Mouse (Mus musculus) T-cell, adult 2 months (primary cell): ENCODE measurements around the gene Lamtor3.
"Not testable (repeated sequence)": the region's sequence is repeated elsewhere in the genome, so short reads cannot be mapped to it uniquely, and the experiment has no call there.

Source experiments
- DNase-seq: peaks from one replicate; pipeline ENCODE4 v3.0.0; 2022; ENCODE audit warnings: low spot score

The Lamtor3 gene

GRCm38 (mm10) chr3:137918172-137918931 is at the start of gene Lamtor3:
Lamtor3 (plus strand) TSS chr3:137918506.
- peak; percentile 90 for DNase-seq

- DNase-seq, result no peak
These were observed 48.9 kb upstream of the Lamtor3 start for GRCm38 (mm10) chr3:137869395-137869794.

- no peak for DNase-seq
These were observed 39.0 kb upstream of the Lamtor3 start for GRCm38 (mm10) chr3:137879313-137879712.

GRCm38 (mm10) chr3:137880109-137880748 is 38.1 kb upstream of the Lamtor3 start:
- no peak for DNase-seq

GRCm38 (mm10) chr3:137881093-137881492 is 37.2 kb upstream of the Lamtor3 start:
- no peak for DNase-seq

GRCm38 (mm10) chr3:137887961-137888360 is 30.3 kb upstream of the Lamtor3 start:
- DNase-seq, result no peak

GRCm38 (mm10) chr3:137891089-137891488 is 27.2 kb upstream of the Lamtor3 start:
- no peak for DNase-seq

GRCm38 (mm10) chr3:137892118-137892517 is 26.2 kb upstream of the Lamtor3 start:
- no peak for DNase-seq

GRCm38 (mm10) chr3:137893789-137894188 is 24.5 kb upstream of the Lamtor3 start:
- DNase-seq, result no peak

GRCm38 (mm10) chr3:137895196-137895595 is 23.1 kb upstream of the Lamtor3 start:
- DNase-seq, result peak; percentile 27

- no peak for DNase-seq
These were observed 21.9 kb upstream of the Lamtor3 start for GRCm38 (mm10) chr3:137896386-137896785.

- DNase-seq, result no peak
These were observed 21.4 kb upstream of the Lamtor3 start for GRCm38 (mm10) chr3:137896867-137897266.

GRCm38 (mm10) chr3:137897685-137898084 is 20.6 kb upstream of the Lamtor3 start:
- DNase-seq, result no peak

- no peak for DNase-seq
These were observed 18.2 kb upstream of the Lamtor3 start for GRCm38 (mm10) chr3:137900149-137900548.

- DNase-seq, result no peak
These were observed 5.2 kb upstream of the Lamtor3 start for GRCm38 (mm10) chr3:137913093-137913492.

- DNase-seq, result not testable (repeated sequence)
These were observed 3.7 kb upstream of the Lamtor3 start for GRCm38 (mm10) chr3:137914567-137914966.

GRCm38 (mm10) chr3:137917694-137918171 is 573 bp upstream of the Lamtor3 start:
- DNase-seq, result no peak

GRCm38 (mm10) chr3:137918932-137919311 is 616 bp downstream of the Lamtor3 start:
- DNase-seq, result no peak

GRCm38 (mm10) chr3:137919398-137919797 is 1.1 kb downstream of the Lamtor3 start:
- DNase-seq, result no peak

- DNase-seq, result no peak
These were observed 2.3 kb downstream of the Lamtor3 start for GRCm38 (mm10) chr3:137920594-137920993.

GRCm38 (mm10) chr3:137927010-137927409 is 8.7 kb downstream of the Lamtor3 start:
- no peak for DNase-seq

- no peak for DNase-seq
These were observed 11.6 kb downstream of the Lamtor3 start for GRCm38 (mm10) chr3:137929940-137930339.

GRCm38 (mm10) chr3:137932748-137933147 is 14.4 kb downstream of the Lamtor3 start:
- no peak for DNase-seq
